Mouse (Mus musculus): ENCODE measurements around the gene Maml3.

DNA sequence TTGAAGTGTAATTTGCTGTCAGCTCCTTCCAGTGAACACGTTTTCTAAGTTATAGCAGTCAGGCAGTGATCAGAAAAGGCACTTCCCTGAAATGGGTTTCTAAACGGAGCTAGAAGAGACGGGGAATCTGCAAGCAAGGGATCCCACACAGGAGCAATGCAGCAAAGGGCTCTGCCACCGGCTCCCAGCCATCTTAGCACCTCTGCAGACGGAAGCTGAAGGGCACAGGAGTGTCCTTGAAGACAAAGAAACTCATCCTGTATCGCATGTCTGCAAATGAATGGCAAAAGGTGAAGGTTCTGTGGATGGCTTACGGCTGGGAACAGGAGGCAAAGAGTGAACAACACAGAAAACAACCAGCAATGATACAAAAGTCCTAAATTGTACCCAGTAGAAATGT is 319.1 kb downstream of the Maml3 start:
- no peak for TF ChIP-seq CTCF (IDR thresholded peaks at IDR 0.05)
- no peak for TF ChIP-seq EP300 (IDR thresholded peaks at IDR 0.05)

Measured in lung, postnatal 0 days (tissue).